Mouse (Mus musculus) liver, embryonic 14.5 days (tissue): Measurements from ENCODE around the gene Gm10959.

Experiments used
- CTCF ChIP-seq: IDR thresholded peaks from 2 replicates; pipeline ENCODE4 v1.5.1; 2016; ENCODE audit warnings: antibody characterized with exemption, low read depth, control low read depth
- EP300 ChIP-seq: IDR thresholded peaks from 2 replicates; pipeline ENCODE4 v1.6.1; 2016; ENCODE audit warnings: antibody characterized with exemption, low read depth

DNA sequence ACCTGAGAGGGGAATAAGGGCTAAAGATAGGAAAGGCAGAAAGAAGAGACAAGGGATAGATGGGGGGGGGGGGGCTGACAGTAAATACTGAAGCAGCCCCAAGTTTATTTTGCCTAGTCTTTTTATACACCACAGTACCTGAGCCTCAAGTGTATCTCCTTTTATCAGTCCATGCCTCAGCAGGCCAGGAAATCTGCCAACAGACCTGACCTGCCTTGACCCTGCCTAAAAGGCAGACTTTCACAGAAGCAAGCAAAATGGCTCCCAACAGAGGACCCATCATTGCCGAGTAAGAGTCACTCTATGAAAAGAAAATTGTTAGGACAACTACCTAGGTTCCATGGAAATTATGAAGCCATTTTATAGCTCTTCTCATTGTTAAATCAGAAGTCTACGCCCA, 11.3 kb downstream of the Gm10959 start:
- TF ChIP-seq CTCF (no peak), EP300 (no peak)
